Mouse (Mus musculus) layer of hippocampus, adult 11-12 months (tissue): ENCODE measurements at regions not wholly inside any gene's neighbourhood (a gene's known extent, or its start where the extent isn't known, plus 50 kb on each side); places are given as distances from the start of the nearest gene placed in this dataset.

ENCODE experiments used
- DNase-seq: peaks from one replicate; pipeline ENCODE4 v3.0.0; 2022; ENCODE audit warnings: low spot score

DNA sequence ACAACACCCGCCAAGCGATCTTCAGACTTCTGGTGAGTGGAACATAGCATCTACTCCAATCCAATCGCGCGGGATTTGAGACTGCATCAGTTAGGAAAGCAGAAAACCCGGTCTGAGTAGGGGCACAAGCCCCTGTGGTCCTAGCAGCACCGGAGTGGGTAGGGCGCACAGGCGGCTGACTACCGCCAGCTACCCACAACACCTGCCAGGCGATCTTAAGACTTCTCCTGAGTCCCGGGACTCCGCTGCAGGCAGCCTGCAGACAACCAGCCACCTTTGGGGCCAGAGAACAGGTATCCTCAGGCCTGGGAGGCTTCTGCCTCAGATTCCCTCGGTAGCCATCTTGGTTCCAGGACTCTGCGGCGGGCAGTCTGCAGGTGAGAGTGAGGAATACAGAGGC, 208.2 kb upstream of the Pdzrn3 start:
- no peak for DNase-seq

DNA sequence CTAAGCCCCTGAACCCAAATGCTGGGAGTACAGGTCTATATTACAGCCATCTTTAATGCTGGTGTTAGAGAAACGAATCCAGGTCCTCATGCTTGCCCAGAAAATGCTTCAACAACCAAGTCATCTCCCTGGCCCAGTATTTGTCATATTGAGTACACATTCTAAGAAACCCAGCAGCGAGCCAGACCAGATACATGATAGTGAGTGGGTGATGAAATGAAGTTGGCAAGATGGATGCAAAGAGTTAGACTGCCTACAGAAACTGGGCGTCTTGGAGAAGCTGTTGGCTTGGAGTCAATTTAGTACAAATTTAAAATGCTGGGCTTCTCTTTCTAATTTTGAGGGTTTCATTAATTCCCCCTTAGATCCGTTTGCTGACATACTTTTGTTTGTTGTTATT, 203.1 kb upstream of the Pdzrn3 start:
- no peak for DNase-seq

DNA sequence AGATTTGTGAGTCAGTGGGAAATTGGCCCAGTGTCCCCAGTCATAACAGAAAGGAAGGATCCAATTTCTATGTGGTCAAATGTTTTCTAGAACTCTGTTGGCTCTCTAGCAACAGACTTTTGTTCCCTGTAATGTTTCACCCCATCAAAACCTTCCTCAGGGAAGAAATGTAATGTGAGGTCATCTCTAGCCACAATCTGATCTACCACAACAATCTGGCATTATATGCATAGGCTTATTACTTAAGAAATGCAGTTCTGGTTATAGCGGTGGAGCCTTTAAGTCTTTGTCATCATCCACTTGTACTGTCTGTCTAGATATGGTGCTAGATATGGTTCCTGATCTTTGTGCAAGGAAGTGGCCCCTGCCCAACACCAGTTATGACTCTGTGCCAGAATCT, 178.4 kb upstream of the Pdzrn3 start:
- no peak for DNase-seq

DNA sequence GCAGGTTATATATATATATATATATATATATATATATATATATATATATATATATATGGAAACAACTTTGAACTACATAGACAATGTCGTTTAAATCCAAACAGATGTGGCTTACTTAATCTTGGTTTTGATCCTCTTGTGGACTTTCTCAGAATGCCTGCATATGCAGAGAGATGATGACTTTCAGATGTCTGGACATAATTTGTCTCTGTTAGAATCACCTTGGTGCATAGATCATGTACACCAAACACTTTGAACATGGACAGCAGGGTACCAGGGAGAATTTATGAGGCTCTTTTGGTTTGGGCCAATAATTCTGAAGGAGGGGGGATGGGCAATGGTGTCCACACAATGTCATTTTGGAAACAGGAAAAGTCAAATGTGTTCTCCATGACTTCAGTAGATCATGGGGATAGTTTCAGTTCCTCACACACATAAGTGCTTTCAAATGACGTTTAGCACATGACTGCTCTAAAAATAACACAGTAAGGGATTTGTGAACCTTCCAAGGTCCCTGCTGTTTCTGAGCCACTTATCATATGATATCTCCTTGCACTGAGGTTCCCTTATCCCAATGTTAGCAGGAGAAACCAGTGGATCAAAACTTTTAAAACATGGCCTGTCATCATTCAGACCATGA, 177.4 kb upstream of the Pdzrn3 start:
- DNase-seq, result no peak

DNA sequence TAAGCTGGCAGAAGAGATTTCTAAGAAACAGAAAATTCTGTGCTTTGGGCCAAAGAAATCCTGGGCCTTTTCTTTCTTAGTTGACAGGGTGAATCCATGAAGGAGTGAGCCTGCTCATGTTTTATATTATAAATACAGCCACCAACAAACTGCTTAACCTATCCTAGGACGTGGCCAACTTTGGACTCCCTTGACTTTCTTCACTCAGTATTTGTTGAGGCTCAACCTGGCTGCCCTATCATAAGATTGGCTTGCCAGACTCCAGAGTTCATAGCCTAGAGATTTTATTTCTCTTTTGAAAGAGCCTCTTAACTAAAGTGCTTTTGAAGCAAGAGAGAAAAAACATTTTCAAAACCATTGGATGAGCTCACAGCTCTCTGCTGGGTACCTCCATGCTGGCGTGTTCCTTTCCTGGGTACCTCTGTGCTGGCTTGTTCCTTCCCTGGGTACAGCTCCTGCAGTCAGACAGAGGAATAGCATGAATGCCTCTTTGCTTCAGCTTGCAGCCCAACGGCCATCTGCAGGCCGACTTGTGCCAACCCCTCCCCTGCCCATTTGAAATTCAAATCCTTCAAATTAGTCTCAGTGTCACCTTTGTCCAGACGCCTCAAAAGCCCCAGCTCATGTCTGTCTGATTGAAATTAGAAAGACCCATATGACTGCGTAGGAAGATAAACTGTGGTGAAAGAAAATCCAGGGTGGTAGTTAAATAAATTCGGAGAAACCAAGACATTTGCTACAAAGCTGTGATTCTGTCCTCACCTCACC, 173.0 kb upstream of the Pdzrn3 start:
- DNase-seq, result peak; percentile 50

DNA sequence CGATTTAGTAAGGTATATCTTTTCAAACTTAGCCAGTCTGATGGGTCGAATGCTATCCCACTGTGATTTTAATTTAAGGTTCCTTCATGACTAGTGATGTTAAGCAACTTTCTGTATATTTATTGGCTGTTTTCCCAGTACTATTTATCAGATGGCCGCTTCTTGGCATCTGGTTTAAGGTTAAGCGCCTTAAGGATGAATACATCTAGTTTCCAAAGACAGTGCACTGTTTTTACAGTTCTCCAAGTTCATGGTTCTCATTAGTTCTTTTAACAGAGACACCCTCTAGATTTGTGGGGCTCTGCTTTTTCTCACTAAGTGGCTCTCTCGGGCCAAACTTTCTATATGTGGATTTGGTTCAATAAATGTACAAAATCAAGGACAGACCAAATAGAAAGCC, 159.9 kb upstream of the Pdzrn3 start:
- no peak for DNase-seq

DNA sequence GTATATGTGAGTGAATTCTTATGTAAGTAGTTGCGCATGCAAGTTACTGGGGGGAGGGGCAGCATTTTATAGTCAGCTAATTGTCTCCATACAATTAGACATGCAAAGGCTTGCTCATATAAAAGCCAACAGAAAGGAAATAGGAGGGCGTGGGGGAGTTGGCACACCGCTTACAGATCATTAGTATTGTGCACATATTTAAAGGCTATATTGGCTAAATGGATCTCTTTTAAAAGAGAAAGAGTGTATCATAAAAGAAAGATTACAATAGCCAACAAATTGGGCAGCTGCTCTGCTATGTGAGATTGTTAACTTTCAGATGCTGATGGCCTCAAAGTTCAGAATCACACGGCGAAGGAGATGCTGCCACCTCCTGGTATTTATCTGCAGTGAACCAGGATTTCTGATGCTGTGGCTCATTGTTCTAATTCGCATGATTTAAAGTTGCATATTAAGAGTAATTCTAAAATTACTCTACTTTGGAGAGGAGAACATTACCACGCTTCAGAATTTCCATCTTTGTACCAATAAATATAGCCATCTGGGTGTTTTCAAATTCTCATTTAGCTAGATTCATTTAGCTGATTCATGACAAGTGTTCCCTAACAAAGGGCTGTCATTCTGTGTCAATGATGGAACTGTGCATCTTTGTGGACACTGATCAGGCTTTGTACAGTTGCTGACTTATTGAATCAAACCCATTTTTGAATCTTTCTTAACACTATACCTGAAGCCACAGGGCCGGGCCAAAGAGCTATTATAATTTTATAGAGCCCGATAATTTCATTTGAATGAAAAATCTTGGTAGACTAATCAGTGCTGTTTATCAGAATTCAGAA, 156.7 kb upstream of the Pdzrn3 start:
- DNase-seq, result peak; percentile 66

DNA sequence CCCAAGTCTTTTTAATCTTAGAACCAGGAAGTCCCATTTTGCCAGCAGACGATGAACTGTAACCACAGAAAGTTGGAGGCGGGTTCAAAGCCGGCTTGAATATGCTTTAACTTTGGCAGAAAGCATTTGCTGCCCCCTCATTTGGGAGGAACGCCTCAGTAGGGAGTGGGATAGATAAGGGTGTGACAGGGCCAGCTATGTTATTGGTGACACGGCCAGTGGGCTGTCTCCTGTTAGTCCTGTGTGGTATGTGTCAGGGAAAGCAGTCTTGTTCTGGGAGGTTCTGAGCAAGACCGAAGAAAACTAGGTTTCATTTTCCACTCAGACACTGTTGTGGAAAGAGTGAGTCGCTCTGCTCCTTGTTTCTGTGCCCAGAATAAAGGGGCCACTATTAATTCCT, 154.7 kb upstream of the Pdzrn3 start:
- no peak for DNase-seq

DNA sequence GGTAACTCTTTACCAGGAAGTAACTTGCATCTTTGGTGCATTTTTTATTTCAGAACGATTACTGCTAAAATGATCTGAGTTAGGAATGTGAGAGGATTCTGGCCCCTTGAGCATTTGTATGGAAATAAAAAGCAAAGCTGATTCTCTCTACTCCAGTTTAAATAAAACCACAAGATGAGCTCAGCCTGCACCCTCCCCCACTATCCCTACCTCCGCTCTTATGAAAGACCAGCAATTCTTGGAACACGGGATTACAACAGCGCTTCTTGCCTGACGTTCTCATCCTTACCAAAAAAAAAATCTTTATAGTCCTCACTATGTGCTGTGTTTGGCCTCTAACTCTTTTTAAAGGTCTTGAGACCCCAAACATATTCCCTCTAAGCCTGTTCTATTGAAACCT, 154.2 kb upstream of the Pdzrn3 start:
- DNase-seq, result no peak

DNA sequence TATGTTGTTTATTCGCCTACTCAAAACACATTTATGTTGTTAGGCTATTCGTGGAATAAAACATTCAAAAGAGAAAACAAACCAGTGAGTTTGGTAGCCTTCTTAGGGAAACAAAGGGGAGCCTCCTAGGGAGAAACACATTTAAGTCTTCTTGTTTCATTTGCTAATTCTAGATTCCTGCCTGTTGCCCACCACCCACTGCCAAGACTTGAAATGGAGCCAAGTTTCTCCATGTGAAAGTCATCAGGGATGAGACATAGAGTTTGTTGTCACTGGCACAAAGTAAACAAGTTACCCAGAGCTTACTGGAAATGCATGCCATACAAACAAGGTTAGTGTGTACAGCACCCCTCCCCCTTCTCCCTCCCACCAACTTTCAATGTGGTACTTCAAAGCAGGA, 147.4 kb upstream of the Pdzrn3 start:
- DNase-seq, result no peak

DNA sequence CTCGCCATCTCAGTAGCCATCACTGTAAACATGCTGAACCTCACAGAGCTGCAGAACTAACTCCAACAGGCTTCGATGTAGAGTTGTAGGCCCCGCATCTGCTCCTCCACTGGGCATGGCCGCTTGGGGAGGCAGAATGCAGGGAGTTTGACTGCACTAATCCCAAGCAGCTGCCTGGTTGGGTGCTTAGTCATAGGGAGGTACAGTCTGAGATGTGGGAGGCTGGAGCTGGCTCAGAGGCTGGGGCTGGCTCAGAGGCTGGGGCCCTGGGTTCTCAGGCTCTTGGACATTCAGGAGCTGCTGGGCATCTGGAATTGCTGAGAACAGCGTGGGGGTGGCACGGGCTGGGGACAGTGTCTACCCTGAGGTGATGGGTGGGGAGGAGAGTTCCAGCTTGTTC, 143.6 kb upstream of the Pdzrn3 start:
- DNase-seq, result no peak

DNA sequence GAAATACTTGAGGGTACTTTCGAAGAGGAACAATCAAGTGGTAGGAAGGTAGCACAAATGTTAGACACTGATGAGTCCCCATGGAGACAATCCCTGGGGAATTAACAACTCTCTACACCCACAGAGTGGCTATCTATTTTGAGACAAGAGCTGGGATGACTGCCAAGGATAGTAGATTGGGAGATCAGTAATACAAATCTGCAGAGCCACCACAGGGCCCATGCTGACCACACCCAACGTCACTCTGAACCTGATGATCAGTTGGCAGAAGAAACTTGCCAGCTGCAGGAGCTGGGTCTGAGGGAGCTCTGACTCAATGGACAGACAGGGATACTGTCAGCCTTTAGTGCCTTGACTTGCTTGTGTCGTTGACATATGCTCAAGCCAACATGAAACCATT, 143.1 kb upstream of the Pdzrn3 start:
- DNase-seq, result peak; percentile 36

DNA sequence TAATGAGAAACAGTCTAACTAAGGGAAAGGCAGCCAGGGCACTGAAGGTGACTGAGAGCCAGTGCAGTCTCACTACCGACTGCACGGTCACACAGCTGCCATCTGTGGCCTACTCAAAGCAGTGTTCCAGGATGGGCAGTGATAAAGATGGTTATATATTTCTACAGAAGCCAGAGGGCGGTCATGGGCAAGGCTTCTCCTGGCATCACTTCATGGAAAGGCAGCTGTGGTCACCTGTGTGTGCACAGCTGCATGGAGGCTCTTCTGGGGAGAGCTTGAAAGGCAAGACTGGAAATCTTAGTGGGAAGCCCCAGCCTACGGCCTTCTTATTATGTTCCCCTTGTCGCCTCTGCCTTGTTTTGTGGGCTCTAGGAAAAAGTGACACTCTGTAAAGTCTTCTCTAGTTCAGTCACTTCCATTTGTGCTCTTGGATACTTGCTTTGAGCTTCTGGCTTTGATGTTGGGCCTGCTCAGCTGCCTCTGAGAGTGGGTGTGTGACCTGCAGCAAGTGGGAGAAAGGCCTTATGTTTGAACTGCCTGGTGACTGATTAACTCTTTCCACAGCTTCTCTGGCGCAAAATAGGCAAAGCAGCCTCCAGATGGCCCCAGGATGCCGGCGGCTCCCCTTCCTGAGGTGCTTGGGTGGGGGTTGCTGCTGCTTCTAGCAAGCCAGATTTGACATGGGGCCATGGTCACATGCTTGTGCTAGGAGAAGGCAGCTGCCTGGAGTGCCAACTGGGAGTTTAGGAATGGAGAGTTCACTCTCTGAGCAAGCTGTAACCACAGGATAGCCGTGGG, 141.4 kb upstream of the Pdzrn3 start:
- DNase-seq, result no peak

DNA sequence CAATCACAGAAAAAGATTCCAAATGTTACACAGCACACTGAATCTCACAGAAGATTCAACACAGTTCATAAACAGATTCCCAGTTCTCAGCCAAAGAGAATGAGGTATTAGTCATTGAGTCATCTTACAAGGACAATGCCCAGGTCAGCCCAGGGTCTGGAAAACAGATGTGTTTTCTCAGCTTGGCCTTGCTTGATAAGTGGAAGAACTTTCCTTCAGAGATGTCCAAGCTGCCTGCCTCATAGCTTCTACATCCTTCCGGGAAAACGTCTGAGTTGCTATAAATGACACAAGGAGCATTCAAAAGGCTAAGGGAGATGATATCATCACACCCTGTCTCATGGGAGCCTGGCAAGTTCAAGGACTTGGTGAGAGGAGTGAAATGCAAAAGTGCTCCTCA, 139.9 kb upstream of the Pdzrn3 start:
- no peak for DNase-seq

DNA sequence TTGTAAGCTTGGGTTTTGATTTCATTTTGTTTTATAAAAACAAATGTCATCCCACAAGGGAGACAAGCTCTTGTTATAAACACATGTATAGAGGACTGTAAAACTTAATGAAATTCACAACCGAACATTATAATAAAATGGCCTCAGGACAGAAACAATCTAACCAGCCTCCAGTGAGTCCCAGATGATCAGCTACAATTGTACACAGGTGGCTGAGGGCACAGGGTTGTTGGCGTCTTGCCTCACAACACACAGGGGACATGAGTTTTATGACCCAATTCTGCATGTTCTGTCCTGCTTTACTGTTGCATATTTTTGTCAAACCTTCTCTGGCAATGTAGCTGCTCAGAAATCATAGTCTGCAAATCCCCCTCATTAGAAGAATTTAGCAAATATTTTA, 136.0 kb upstream of the Pdzrn3 start:
- DNase-seq, result no peak

DNA sequence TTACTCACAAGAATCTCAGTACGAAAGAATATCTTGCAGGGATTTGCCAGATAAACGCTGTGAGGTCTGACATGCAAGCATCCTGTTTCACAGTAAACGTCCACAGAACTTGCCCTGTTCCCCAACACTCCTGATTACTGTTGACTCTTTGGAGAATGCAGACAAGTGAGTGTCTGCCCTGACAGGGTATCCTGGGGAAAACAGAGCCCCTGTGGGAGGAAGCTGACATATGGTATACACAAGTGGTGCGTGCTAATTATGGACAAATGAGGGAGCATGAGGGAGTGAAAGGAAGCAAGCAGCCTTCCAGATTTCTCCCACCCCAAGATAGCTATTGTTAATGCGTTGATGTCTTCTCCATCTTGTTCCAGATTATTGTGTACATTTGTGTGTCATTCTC, 124.5 kb upstream of the Pdzrn3 start:
- peak; percentile 30 for DNase-seq

DNA sequence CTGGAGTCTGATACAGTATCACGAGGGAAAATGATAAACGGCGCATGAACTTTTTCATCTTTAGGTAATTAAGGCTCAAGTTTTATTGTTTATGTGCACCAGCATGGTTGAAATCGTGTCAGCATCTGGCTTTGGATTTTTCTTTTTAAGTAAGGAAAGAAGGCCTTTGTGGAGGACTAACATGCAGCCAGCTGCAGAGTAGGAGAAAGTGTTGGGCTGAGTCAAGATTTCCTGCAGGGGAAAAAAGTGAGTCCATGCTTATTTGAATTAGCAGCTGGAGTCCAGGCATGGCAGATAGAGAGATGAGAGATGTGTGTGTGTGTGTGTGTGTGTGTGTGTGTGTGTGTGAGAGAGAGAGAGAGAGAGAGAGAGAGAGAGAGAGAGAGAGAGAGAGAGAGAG, 124.0 kb upstream of the Pdzrn3 start:
- DNase-seq, result no peak

DNA sequence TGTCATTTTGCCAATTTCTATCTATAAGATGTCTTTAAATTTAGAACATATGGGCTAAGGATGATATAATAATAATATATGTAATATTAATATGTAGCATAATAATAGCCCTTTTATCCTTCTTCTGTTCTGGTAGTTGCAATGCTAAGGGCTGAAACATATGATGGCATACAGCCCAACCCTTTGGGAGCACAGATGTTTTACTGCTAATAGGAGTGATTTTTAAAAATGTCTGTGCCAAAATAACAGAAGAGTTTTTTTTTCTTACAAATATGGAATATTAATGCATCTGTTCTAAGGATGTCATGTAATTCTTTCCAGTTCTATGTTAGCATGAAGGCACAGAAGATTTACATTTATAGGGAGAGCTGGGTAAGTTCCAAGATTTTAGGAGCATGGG, 122.5 kb upstream of the Pdzrn3 start:
- no peak for DNase-seq

DNA sequence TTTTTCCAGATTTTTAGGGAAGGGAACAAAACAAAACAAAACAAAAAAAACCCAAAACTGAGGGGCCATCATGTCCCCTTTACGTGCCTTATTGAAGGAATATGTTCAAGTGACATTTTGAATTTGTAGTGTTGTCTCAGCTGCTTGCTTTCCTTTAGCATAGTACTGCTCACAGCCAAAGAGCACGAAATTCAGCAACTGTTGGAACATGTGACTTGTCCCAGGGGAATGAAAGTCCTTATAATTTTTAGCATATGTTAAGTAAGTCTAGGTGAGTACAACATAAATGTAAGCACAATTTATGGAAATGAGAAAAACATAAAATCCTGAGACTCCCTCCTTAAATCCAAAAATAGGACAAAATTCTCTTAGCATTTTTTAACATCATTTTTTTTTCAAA, 110.8 kb upstream of the Pdzrn3 start:
- DNase-seq, result no peak

DNA sequence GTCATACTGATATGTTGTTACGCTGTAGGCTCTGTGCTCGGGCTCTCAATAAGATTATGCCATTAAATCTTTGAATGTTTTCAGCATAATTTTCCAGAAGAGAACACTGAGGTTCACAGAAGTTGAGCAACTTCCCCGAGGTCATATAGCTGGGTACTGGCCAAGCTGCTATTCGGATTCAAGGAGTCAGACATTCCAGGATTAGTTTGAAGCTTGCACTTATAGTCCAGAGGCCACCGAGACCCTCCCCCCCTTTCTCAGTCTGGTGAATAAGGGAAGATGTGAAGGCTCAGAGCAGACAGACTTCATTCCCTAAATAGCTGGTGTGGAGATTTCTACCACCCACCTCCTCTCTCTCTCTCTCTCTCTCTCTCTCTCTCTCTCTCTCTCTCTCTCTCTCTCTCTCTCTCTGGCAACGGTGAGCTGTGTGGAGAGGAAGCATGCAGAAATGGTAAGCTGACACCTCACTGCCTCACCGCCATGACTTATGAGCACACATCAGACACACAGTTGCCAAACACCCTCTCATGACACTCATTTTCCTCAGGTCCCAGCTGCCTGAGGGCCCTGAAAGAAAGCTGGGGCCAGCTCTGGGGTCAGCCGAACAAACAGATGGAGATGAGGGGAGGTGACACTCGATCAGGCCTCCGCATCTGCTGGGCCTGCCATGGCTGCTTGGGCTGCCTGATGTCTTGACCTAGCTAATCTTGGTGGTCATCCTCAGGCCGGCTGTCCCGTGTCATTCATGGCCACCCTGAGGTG, 107.0 kb upstream of the Pdzrn3 start:
- DNase-seq, result no peak

DNA sequence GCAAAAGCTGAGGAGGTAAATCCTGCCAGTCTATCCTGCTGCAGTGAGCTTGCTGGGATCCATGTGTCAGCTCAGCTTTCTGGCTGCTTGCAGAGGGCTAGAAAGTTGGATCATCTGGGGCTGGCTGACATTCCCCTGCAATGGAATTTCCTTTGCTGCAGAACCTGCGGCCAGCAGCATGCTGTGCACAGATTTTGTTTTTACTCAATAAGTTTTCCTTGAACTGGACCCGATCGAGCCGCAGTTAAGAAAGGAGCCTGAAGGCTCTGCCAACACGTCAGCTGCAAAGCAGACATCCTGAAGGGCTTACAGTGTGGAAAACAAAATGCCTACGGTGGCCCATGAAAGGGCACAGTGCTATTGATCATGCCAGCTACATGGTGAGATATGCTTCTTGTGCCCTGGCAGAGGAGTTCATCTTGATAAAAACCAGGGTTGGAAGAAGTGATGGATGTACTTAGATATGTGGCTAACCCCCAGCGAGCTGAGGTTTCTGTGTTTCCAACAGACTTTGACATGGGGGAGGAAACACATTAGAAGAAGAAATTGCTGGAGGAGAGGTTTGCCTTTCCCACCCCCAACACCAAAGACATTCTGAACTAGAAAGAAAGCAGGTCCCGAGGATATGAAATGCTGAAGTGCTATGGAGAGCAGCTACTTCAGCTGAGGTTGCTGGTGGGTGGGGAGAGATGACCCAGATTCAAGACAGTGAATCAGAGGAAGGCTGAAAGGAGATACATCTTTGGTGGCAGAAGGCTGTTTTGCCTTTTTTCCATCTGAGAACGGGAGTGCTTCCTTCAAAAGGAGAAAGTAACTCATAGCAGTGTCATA, 105.2 kb upstream of the Pdzrn3 start:
- DNase-seq, result peak; percentile 9
